Mouse (Mus musculus): ENCODE measurements at regions not wholly inside any gene's neighbourhood (a gene's known extent, or its start where the extent isn't known, plus 50 kb on each side); places are given as distances from the start of the nearest gene placed in this dataset.

DNA sequence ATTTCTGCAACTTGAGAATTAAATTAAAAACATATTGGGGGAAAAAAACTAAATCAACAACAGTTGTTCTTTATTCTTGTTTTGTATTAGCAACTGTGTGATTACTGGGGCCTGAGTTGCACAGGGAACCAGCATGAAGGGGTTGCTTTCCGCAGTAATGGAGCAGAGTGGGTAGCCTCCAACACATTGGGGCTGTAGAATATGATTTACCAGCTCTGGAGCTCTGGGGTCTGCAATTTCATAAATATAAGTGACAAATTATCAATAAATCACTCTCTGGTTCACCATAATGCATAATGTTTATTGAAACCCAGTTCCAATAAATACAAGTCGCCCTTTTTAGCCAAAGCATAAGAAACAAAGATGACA, 209.4 kb upstream of the Hand2 start:
- TF ChIP-seq CTCF (IDR thresholded peaks at IDR 0.05; ENCODE audit: low read depth, low read length), result no peak
- TF ChIP-seq POLR2A (IDR thresholded peaks at IDR 0.05; ENCODE audit: extremely low read depth, insufficient read depth, low read length), result no peak
